Mouse (Mus musculus) adrenal gland, postnatal 10 days (tissue): ENCODE data around the gene L3mbtl3. TPM values are rescaled to one million over a fixed set of nuclear protein-coding genes. Genes with fewer than 3 reads are reported as not detected.

Experiments
- DNase-seq: peaks from one replicate; pipeline ENCODE4 v3.0.0; 2021; ENCODE audit warnings: mixed read lengths
- long read RNA-seq, 2 experiments: library from polyadenylated mRNA; stranded (forward); transcript quantifications; one replicate each; pipeline ENCODE4 v2.0.0; 2021
- total RNA-seq, 2 experiments: library from RNA; stranded (reverse); gene quantifications; 2 replicates each; pipeline ENCODE4 v1.2.3; 2021

Gene L3mbtl3
- 10 to 100 TPM; 13.8 to 17.5 TPM for total RNA-seq
- long read RNA-seq, experiment 1, partial matches to known transcripts = 6 of 13 reads
- long read RNA-seq, experiment 1, other reads (novel, unspliced or antisense) = 7 of 13 reads
- long read RNA-seq, experiment 2, full-length matches to known transcripts = 1 of 2 reads
- long read RNA-seq, experiment 2, partial matches to known transcripts = 0 of 2 reads
- long read RNA-seq, experiment 2, other reads (novel, unspliced or antisense) = 1 of 2 reads

GRCm38 (mm10) chr10:26375790-26376545, at the start of gene L3mbtl3:
TSS of gene L3mbtl3 (minus strand) at chr10:26375971.
- DNase-seq = peak; percentile 94

GRCm38 (mm10) chr10:26421168-26421567, 45.4 kb upstream of the L3mbtl3 start:
- no peak for DNase-seq

DNA sequence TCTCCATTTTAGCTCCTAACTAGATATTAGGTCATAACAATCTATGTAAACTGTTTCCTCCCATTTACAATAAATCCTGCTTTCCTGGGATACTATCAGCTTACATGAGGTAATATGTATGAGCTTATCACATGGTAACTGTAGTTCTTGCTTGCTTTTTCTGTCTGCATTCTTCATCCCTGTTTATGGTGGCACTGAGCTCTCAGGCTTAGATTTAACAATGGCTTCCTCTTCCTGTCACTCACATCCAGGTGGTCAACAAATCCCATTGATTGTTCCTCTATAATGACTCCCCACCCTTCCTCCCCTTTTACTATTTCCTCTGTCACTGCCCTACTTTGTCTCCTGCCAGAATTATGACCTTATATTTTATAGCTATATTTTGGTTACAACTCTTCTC, 12.9 kb upstream of the L3mbtl3 start:
- no peak for DNase-seq

DNA sequence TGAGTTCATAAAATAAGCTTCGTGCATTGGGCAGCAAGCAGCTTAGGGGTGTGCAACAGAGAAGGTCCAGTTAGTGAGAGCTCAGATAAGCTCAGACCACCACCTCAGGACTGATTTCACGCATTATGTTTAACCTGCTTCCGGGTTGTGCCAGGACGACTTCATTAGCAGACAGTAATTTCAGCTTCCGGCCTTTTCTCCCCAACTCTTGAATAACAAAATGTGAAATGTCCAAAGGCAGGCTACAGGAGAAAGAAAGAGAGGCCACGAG, 1.5 kb upstream of the L3mbtl3 start:
- DNase-seq = no peak

- no peak for DNase-seq
These were observed 968 bp upstream of the L3mbtl3 start for GRCm38 (mm10) chr10:26376546-26377331.

- no peak for DNase-seq
These were observed 420 bp downstream of the L3mbtl3 start for GRCm38 (mm10) chr10:26375351-26375751.

- DNase-seq = peak; percentile 74
These were observed 1.1 kb downstream of the L3mbtl3 start for GRCm38 (mm10) chr10:26374436-26375311.

- peak; percentile 86 for DNase-seq
These were observed 1.8 kb downstream of the L3mbtl3 start for GRCm38 (mm10) chr10:26373951-26374435.

- peak; percentile 85 for DNase-seq
These were observed 2.5 kb downstream of the L3mbtl3 start for GRCm38 (mm10) chr10:26372940-26373931.

DNA sequence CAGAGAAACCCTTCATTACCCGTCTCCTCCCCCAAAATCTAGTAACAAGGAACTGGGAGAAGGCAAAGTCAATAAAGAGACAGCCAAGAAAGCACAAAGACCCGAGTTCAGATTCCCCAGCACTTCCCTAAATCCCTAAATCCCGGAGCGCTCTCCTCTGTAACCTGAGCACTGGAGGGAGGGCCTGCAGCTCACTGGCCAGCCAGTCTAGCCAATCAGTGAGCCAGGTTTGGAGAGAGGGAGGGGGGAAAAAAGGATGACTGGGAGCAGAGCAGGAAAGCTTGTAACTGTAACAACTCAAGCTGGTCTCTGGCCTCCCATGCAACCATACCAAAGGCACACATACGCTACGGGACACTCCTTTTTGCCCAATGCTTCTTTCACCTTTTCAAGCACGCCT, 4.4 kb downstream of the L3mbtl3 start:
- peak; percentile 20 for DNase-seq

DNA sequence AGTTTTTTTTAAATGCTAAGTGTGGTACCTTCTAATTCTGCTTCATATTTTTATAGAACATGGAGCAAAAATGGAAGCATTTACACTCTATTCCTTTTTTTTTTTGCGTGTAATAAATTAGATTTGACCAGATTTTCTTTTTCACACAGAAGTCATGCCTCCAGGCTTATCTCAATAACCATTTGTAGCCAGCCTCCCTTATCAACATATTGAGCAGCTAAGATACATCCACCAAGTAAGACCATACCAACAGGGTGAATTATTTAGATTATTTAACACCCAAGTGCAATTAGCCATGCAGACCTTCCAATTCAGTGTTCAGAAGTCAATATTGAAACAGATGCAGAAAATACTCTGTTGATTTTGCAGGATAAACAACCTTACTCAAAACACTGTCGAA, 10.8 kb downstream of the L3mbtl3 start:
- no peak for DNase-seq

GRCm38 (mm10) chr10:26364326-26364856, 11.4 kb downstream of the L3mbtl3 start:
- no peak for DNase-seq

DNA sequence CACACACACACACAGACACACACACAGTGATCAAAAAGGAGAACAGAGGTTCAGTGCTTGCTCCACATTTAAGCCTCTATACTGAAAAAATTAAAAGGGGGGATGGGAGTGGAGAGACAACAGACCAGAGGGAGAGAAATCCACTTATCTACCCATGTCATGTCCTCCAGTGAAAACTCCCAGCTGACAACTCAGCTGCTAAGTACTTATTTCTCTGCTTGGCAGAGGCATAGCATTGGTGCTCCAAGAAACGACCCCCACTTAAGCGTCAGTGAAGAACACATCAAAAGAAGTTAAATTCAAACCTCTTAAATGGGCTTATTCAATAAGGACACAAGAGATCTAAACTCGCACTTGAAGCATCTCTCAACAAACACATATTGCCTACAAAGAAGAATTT, 12.2 kb downstream of the L3mbtl3 start:
- no peak for DNase-seq

- no peak for DNase-seq
These were observed 17.0 kb downstream of the L3mbtl3 start for GRCm38 (mm10) chr10:26358798-26359197.

DNA sequence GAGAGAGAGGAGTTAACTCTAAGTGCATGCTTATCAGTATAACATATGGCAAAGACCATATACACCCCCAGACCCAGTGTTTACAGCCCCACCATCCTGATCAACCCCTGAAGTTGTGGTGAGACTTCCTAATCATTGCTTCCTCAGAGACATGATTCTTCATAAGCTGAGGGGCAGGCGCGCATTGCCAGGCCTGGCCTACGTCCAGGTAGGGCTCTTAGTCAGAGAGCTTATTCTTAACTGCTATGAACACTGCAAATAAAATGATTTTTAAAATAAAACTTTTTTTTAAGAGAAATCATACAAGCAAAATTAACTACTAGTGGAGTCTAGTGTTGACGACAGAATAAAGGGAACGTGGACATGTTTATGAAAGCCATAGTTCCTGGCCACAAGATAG, 17.5 kb downstream of the L3mbtl3 start:
- peak; percentile 54 for DNase-seq

DNA sequence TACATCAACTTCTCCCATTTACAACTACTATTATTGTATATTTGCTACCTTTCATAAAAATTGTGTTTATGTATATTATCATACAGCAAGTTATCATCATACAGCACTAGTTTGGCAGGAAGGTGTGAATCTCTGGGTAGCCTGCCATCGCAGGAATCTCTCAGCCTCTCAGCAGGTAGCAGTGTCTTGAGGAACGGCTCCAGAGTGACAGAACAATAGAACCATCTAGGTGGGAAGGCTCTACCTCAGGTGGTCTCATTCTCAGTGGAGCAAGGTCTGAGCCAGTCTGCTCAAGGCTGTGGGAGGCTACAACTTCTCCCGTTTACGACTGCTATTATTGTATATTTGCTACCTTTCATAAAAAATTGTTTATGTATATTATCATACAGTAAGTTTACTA, 22.0 kb downstream of the L3mbtl3 start:
- no peak for DNase-seq

- no peak for DNase-seq
These were observed 24.5 kb downstream of the L3mbtl3 start for GRCm38 (mm10) chr10:26351129-26351738.

DNA sequence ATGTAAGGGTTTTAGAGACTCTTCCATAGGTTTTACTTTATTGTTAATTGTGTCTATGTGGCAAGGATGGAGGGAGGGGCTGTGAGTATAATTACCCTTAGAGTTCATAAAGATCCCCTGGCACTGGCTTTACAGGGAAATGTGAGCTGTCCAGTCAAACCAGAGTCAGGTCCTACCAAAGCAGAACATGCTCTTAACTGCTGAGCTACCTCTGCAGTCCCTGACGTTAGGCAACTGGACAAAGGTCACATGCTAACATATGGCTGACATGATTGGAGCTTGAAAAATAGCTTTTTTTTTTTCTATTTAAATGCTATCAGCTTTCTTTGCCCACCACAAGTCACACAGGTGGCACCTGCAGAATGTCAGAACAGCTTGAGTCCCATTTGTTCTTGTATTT, 25.6 kb downstream of the L3mbtl3 start:
- DNase-seq = no peak

DNA sequence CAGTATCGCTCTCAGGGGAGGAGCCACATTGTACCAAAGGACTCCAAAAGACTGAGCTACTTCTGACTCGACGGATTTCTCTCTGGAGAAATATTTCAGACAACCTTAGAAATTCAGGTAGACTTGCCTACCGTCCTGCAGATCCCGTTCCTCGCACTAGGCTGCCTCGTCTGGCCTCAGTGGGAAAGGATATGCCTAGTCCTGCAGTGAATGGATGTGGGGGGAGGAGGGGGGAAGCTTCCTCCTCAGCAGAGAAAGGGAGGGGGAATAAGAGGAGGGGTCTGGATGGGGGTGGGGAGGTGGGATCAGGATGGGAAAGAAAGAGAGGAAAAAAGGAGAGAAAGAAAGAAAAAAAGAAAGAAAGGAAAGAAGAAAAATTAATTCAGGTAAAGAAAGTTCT, 28.2 kb downstream of the L3mbtl3 start:
- DNase-seq = no peak

DNA sequence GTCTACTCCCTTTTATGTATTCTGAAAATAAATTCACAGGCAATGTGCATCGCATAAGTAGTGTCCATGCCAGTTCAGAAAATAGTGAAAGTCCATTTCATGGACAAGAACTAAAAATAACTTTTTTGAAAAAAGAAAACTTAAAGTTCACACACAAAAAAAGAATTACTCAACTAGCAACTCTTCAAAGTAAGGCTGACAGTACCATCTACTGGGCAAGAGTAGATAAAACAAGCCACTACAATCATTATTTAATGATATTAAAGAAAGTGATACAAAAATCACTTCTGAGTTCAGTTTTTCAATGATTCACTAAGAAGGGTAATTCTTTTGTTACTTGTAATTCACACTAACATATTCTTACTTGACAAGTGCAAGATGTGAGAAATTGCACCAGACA, 29.9 kb downstream of the L3mbtl3 start:
- no peak for DNase-seq
